Mouse (Mus musculus) fibroblast of lung, adult 2 months (primary cell): ENCODE measurements around the gene Rarres2.
"Not testable (repeated sequence)": the region's sequence is repeated elsewhere in the genome, so short reads cannot be mapped to it uniquely, and the experiment has no call there.

Experiments used
- DNase-seq: peaks from one replicate; pipeline ENCODE4 v3.0.0-alpha.2; 2011; ENCODE audit warnings: low read depth

Gene Rarres2

GRCm38 (mm10) chr6:48540721-48541120 is 31.9 kb downstream of the Rarres2 start:
- no peak for DNase-seq

GRCm38 (mm10) chr6:48539860-48540259 is 32.7 kb downstream of the Rarres2 start:
- DNase-seq: no peak

GRCm38 (mm10) chr6:48538841-48539737 is 33.5 kb downstream of the Rarres2 start:
- DNase-seq: no peak

- DNase-seq: no peak
These were observed 35.3 kb downstream of the Rarres2 start, which contains the start of gene Atp6v0e2 for GRCm38 (mm10) chr6:48537105-48537954. Gene Atp6v0e2, plus strand, starts transcription at chr6:48537615.

GRCm38 (mm10) chr6:48536091-48536490 is 36.5 kb downstream of the Rarres2 start:
- no peak for DNase-seq

DNA sequence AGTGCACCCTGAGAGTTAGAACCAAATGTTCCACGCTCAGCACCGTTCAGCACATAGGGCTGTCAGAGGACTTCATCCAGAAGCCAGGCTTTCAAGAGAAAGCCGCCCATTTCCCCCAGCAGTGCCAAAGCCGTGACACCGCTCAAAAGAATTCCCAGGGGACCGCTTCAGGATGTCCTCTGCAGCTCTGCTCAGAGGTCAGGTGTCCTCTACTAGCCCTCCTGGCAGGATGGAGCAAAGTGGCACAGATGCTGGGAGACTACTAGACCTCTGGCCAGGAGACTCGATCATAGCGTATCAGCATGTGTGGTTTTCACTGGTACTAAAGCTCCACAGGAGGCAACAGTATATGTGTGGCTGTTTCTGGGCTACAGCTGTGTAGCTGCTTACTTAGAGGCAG is 37.7 kb downstream of the Rarres2 start:
- DNase-seq: no peak

- no peak for DNase-seq
These were observed 39.1 kb downstream of the Rarres2 start for GRCm38 (mm10) chr6:48533475-48533874.

DNA sequence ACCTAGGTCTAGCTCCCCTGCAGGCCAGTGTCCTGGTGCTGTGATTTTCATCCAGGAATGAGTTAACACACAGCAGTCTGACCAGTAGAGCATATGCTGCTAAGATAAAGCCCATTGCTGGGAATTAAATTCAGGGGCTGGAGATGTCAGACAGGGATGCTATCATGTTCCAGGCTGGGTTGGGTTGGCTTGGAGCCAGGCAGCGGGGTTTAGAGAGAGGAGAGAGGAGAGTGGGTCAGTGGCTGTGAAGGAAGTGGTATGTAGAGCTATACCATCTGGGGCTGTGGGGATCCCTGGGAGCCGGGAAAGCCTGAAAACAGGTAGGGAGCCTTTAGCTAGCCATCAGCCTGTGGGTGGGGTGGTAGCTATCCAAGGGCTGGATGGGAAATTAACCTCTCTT is 41.7 kb downstream of the Rarres2 start:
- DNase-seq: no peak

DNA sequence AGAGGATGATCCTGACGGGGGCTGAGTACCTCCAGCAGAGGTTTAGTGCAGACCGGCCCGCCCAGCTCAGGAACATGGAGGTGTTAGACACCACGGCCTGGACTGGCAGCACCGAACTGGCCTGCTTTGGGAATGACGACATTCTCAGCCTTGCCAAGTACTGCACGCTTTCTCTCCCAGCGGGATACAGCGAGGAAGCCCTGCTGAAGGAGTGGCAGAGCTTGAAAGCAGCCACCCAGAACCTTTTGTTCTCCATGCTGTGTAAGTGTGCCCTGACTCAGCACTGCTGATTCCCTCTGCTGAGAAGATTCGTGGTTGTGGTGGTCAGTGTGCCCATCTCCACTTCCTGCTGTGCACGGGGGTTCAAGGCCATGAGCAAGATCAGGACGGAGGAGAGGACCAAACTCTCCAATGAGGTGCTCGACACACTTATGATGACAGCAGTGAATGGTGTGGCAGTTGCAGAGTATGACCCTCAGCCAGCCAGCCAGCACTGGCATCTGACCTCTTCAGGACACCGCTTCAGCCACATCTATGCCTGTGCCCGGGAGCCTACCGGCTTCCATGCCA is 42.6 kb downstream of the Rarres2 start:
- DNase-seq: no peak

GRCm38 (mm10) chr6:48529261-48529660 is 43.3 kb downstream of the Rarres2 start:
- no peak for DNase-seq

DNA sequence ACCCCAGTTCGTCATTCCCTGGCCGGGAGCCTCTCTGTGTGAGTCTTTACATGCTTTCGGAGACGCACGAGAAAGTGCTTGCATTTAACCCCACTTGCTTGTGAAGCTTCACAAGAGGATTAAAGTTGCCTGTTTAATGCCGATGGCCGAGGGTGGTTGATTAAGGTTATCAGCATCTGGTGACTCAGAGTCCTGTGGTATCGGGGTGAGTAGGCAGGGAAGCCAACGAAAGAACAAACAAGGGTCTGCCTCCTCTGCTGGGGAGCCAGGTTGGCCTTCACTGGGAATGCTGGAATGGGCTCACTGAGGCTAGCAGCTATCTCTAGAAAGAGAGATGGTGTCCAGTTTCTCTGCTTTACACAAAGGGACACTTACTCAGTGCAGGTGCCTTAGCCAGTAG is 44.7 kb downstream of the Rarres2 start:
- no peak for DNase-seq

DNA sequence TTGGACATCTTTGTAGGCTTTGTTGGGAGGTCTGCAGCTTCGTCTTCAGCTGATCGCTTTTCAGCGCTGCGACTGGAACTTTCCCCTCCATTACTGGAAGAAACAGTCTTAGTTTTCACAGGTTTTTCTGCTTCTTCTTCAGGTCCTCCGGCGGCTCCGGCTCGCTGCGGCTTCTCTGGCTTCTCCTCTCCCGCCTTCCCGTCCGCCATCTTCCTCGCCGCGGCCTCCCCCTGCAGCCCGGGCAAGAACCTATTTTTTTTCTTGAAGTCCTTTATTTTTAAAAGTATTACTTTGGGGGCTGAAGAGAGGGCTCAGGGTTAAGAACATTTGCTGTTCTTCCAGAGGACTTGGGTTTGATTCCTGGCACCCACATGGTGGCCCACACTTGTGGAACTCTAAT is 47.7 kb downstream of the Rarres2 start:
- DNase-seq: not testable (repeated sequence)
